Mouse (Mus musculus): Measurements from ENCODE around the gene Tenm2. TPM values are rescaled to one million over a fixed set of nuclear protein-coding genes. Genes with fewer than 3 reads are reported as not detected.

Tenm2 gene
- polyA plus RNA-seq, 1 experiment from 2014 or later = 5.1 TPM

- Histone ChIP-seq H3K27ac (no peak overlapping the region), H3K27me3 (no peaks in the 10 kb centered on the region), H3K4me2 (no peak overlapping the region), H3K36me3 (no peaks in the 10 kb centered on the region), H3K9ac (no peak overlapping the region), H3K4me3 (no peak overlapping the region), H3K4me1 (no peaks in the 10 kb centered on the region), H3K9me3 (no peaks in the 10 kb centered on the region)
- 32% methylated on average over 3 of the region's 3 CpGs for WGBS
- ATAC-seq (ENCODE audit: insufficient number of reproducible peaks, insufficient read depth, low FRiP score, low TSS enrichment, low read depth) = no peak
These were observed 344.7 kb downstream of the Tenm2 start for GRCm38 (mm10) chr11:36891106-36891505.

- no peak for ATAC-seq (ENCODE audit: insufficient number of reproducible peaks, insufficient read depth, low FRiP score, low TSS enrichment, low read depth)
- WGBS = 45% methylated on average over 7 of the region's 7 CpGs
- H3K36me3 ChIP-seq = no peaks in the 10 kb centered on the region
- no peaks in the 10 kb centered on the region for H3K4me1 ChIP-seq
- no peaks in the 10 kb centered on the region for H3K27me3 ChIP-seq
- H3K4me2 ChIP-seq = no peak overlapping the region
- no peak overlapping the region for H3K27ac ChIP-seq
- H3K4me3 ChIP-seq = no peak overlapping the region
- no peaks in the 10 kb centered on the region for H3K9me3 ChIP-seq
- H3K9ac ChIP-seq = no peak overlapping the region
These were observed 348.3 kb downstream of the Tenm2 start for GRCm38 (mm10) chr11:36887490-36887889.

DNA sequence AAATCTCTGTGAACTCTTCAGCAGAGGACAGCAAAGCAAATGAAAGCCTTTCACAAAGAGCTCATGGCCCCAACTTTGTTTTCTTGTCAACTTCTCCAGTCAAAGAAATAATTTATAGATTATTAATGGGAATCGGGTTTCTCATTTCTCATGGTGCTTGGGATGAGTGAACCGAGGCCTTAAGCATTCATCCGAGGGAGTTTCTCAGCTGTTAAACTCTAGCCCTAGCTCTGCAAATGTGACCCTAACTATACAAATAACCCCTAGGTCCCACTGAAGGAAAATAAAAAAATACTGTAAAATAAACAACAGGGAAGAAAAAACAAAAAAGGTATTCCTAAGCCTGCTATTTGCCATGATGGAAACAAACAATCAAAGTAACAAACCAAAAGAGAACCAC, 349.6 kb downstream of the Tenm2 start:
- 78% methylated on average over 3 of the region's 3 CpGs for WGBS

GRCm38 (mm10) chr11:36872961-36873360, 362.8 kb downstream of the Tenm2 start:
- H3K9ac ChIP-seq = no peak overlapping the region
- H3K4me1 ChIP-seq = no peaks in the 10 kb centered on the region
- no peak overlapping the region for H3K4me2 ChIP-seq
- no peak overlapping the region for H3K4me3 ChIP-seq
- H3K36me3 ChIP-seq = no peaks in the 10 kb centered on the region
- H3K9me3 ChIP-seq = no peaks in the 10 kb centered on the region
- ATAC-seq (ENCODE audit: insufficient number of reproducible peaks, insufficient read depth, low FRiP score, low TSS enrichment, low read depth) = no peak
- 24% methylated on average over 4 of the region's 4 CpGs for WGBS
- no peaks in the 10 kb centered on the region for H3K27me3 ChIP-seq
- H3K27ac ChIP-seq = no peak overlapping the region

More for the DNA sequence above, 349.6 kb downstream of the Tenm2 start:
- no peak for ATAC-seq (ENCODE audit: insufficient number of reproducible peaks, insufficient read depth, low FRiP score, low TSS enrichment, low read depth)
- H3K27me3 ChIP-seq = no peaks in the 10 kb centered on the region
- no peak overlapping the region for H3K27ac ChIP-seq
- H3K36me3 ChIP-seq = no peaks in the 10 kb centered on the region
- no peaks in the 10 kb centered on the region for H3K4me1 ChIP-seq
- no peaks in the 10 kb centered on the region for H3K9me3 ChIP-seq
- H3K4me3 ChIP-seq = no peak overlapping the region
- H3K9ac ChIP-seq = no peak overlapping the region
- H3K4me2 ChIP-seq = no peak overlapping the region

DNA sequence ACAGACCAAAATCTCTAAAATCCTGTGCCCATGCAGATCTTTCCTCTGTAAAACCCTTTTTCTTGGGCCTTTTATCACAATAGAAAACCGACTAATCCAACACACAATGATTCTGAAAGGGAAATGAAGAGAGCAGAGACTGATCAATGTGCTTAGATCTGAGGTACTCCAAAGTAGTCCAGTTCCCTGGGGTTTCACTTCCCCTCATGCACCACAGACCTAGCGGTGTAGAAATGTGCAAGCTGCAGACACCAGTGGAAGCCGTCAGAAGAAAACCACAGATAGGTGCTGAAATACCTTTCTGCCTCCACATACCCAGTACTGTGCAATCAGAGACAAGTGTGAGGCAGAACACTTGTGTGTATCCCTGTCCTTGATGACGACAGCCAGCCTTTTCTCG, 365.2 kb downstream of the Tenm2 start:
- ATAC-seq (ENCODE audit: insufficient number of reproducible peaks, insufficient read depth, low FRiP score, low TSS enrichment, low read depth) = no peak
- no peaks in the 10 kb centered on the region for H3K4me1 ChIP-seq
- no peak overlapping the region for H3K4me3 ChIP-seq
- no peak overlapping the region for H3K9ac ChIP-seq
- no peaks in the 10 kb centered on the region for H3K27me3 ChIP-seq
- 83% methylated on average over 5 of the region's 5 CpGs for WGBS
- H3K36me3 ChIP-seq = no peaks in the 10 kb centered on the region
- no peak overlapping the region for H3K4me2 ChIP-seq
- no peaks in the 10 kb centered on the region for H3K9me3 ChIP-seq
- no peak overlapping the region for H3K27ac ChIP-seq

- no peaks in the 10 kb centered on the region for H3K27me3 ChIP-seq
- H3K4me3 ChIP-seq = no peak overlapping the region
- H3K4me2 ChIP-seq = no peak overlapping the region
- no peaks in the 10 kb centered on the region for H3K9me3 ChIP-seq
- no peaks in the 10 kb centered on the region for H3K4me1 ChIP-seq
- no peak overlapping the region for H3K9ac ChIP-seq
- H3K36me3 ChIP-seq = no peaks in the 10 kb centered on the region
- WGBS = 55% methylated on average over 3 of the region's 3 CpGs
- H3K27ac ChIP-seq = no peak overlapping the region
- ATAC-seq (ENCODE audit: insufficient number of reproducible peaks, insufficient read depth, low FRiP score, low TSS enrichment, low read depth) = no peak
These were observed 384.1 kb downstream of the Tenm2 start for GRCm38 (mm10) chr11:36851690-36852089.

DNA sequence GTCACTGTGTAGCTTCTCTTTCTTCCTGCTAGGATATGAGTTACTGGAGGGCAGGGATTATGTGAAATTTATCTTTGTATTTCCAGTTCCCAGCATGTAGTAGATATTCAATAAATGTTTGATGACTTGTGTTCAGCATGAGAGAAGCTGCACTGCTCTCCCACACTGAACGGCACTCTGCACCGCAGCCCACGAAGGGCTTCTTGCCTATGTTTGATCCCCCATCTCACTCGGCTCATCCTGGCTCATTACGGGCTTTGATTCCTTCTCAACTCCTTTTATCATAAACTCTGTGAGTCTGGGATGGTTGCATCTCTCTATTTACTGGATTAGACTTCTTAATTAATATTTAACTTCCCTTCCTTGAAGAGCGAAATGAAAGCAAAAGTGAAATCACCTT, 388.3 kb downstream of the Tenm2 start:
- H3K9me3 ChIP-seq = no peaks in the 10 kb centered on the region
- H3K4me3 ChIP-seq = no peak overlapping the region
- H3K36me3 ChIP-seq = no peaks in the 10 kb centered on the region
- no peak overlapping the region for H3K4me2 ChIP-seq
- no peak overlapping the region for H3K27ac ChIP-seq
- no peaks in the 10 kb centered on the region for H3K4me1 ChIP-seq
- WGBS = 83% methylated on average over 6 of the region's 6 CpGs
- no peaks in the 10 kb centered on the region for H3K27me3 ChIP-seq
- no peak for ATAC-seq (ENCODE audit: insufficient number of reproducible peaks, insufficient read depth, low FRiP score, low TSS enrichment, low read depth)
- no peak overlapping the region for H3K9ac ChIP-seq

DNA sequence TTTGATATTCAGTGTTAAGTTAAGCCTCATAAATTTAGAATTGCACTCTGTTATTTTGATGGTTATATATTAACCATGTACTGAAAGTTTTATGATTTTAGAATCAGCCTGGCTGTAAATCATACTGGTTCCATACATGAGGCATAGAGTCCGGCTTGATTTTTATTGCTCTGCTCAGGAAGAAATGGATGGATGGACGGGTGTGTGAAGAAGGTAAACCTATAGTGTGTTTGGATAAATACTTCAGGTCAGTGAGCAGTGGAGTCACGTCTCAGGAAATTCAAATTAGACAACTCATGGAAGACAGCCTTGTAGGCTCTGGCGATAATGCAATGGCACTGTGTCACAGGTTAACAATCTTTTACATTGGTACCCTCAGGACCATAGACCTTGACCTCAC, 402.9 kb downstream of the Tenm2 start:
- no peak overlapping the region for H3K27ac ChIP-seq
- no peak for ATAC-seq (ENCODE audit: insufficient number of reproducible peaks, insufficient read depth, low FRiP score, low TSS enrichment, low read depth)
- 77% methylated on average over 4 of the region's 4 CpGs for WGBS
- no peak overlapping the region for H3K9ac ChIP-seq
- H3K4me1 ChIP-seq = no peaks in the 10 kb centered on the region
- H3K4me3 ChIP-seq = no peak overlapping the region
- H3K4me2 ChIP-seq = no peak overlapping the region
- H3K27me3 ChIP-seq = no peaks in the 10 kb centered on the region
- no peaks in the 10 kb centered on the region for H3K36me3 ChIP-seq
- H3K9me3 ChIP-seq = no peaks in the 10 kb centered on the region

- Histone ChIP-seq H3K27me3 (no peaks in the 10 kb centered on the region), H3K4me2 (no peak overlapping the region), H3K4me1 (no peaks in the 10 kb centered on the region), H3K9me3 (no peaks in the 10 kb centered on the region), H3K9ac (no peak overlapping the region), H3K4me3 (no peak overlapping the region), H3K36me3 (no peaks in the 10 kb centered on the region), H3K27ac (no peak overlapping the region)
- WGBS = 70% methylated on average over 11 of the region's 11 CpGs
- no peak for ATAC-seq (ENCODE audit: insufficient number of reproducible peaks, insufficient read depth, low FRiP score, low TSS enrichment, low read depth)
These were observed 404.3 kb downstream of the Tenm2 start for GRCm38 (mm10) chr11:36831511-36831910.

DNA sequence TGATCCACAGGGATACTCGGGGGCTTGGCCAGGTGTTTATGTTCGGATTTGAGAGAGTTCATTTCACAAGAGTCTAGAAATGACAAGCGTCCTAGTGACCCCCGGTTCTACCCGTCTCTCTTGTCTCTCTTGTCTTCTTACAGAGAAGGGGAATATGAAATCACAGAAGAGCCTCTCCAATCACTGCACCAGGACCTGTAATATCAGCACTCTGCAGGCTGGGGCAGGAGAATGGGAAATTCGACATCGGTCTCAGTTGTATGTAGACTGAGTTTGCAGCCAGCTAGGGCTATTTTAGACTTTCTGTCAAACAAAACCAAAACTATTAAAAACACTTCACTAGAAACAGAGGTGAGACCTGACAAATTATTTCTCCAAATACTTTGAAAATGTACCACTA, 411.1 kb downstream of the Tenm2 start:
- H3K36me3 ChIP-seq = no peaks in the 10 kb centered on the region
- H3K9me3 ChIP-seq = no peaks in the 10 kb centered on the region
- H3K9ac ChIP-seq = no peak overlapping the region
- H3K4me3 ChIP-seq = no peak overlapping the region
- H3K27ac ChIP-seq = no peak overlapping the region
- H3K4me1 ChIP-seq = no peaks in the 10 kb centered on the region
- no peaks in the 10 kb centered on the region for H3K27me3 ChIP-seq
- no peak for ATAC-seq (ENCODE audit: insufficient number of reproducible peaks, insufficient read depth, low FRiP score, low TSS enrichment, low read depth)
- H3K4me2 ChIP-seq = no peak overlapping the region
- 33% methylated on average over 7 of the region's 7 CpGs for WGBS

GRCm38 (mm10) chr11:36804615-36805014, 431.1 kb downstream of the Tenm2 start:
- H3K4me1 ChIP-seq = 0 out of 2 replicates have a peak, but pooled peaks cover 6% of the 10 kb centered on the region
- H3K9ac ChIP-seq = no peak overlapping the region
- ATAC-seq (ENCODE audit: insufficient number of reproducible peaks, insufficient read depth, low FRiP score, low TSS enrichment, low read depth) = no peak
- no peak overlapping the region for H3K4me3 ChIP-seq
- no peaks in the 10 kb centered on the region for H3K36me3 ChIP-seq
- WGBS = 64% methylated on average over 1 of the region's 1 CpGs
- H3K27me3 ChIP-seq = no peaks in the 10 kb centered on the region
- no peak overlapping the region for H3K4me2 ChIP-seq
- H3K9me3 ChIP-seq = no peaks in the 10 kb centered on the region
- H3K27ac ChIP-seq = no peak overlapping the region

GRCm38 (mm10) chr11:36802208-36802631, 433.5 kb downstream of the Tenm2 start:
- Histone ChIP-seq H3K36me3 (no peaks in the 10 kb centered on the region), H3K27me3 (no peaks in the 10 kb centered on the region), H3K27ac (no peak overlapping the region), H3K4me2 (peak overlapping the region; percentile 23), H3K4me1 (peaks cover 10% of the 10 kb centered on the region; the same call in 1 of the 2 replicates), H3K9ac (no peak overlapping the region), H3K9me3 (no peaks in the 10 kb centered on the region), H3K4me3 (no peak overlapping the region)
- WGBS = 39% methylated on average over 8 of the region's 8 CpGs
- ATAC-seq (ENCODE audit: insufficient number of reproducible peaks, insufficient read depth, low FRiP score, low TSS enrichment, low read depth) = no peak

- no peak overlapping the region for H3K4me2 ChIP-seq
- H3K9me3 ChIP-seq = no peaks in the 10 kb centered on the region
- H3K27me3 ChIP-seq = no peaks in the 10 kb centered on the region
- ATAC-seq (ENCODE audit: insufficient number of reproducible peaks, insufficient read depth, low FRiP score, low TSS enrichment, low read depth) = no peak
- no peak overlapping the region for H3K9ac ChIP-seq
- H3K4me1 ChIP-seq = peaks cover 10% of the 10 kb centered on the region; the same call in 1 of the 2 replicates
- no peak overlapping the region for H3K27ac ChIP-seq
- H3K4me3 ChIP-seq = no peak overlapping the region
- WGBS = 75% methylated on average over 4 of the region's 4 CpGs
- no peaks in the 10 kb centered on the region for H3K36me3 ChIP-seq
These were observed 434.1 kb downstream of the Tenm2 start for GRCm38 (mm10) chr11:36801683-36802082.
